Mouse (Mus musculus): ENCODE results near the gene Lsmem1.

Lsmem1 gene

DNA sequence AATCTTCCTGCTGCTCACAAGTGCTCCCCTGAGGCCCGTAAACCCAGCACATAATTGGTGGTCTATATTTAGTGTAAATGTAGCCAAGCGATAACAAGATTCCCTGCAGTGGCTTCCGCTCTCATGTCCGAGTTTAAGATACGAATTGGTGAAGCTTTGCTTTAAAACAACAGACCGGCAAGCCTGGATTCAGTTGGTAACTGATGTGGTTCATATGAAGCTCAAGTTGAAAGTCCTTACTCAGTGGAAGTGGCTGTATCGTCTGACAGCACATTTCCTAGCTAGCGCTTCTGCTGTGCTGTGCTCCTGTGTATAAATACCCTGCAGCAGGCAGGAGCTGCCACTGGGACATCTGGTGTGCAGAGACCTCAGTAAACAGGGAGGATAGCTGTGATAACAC is at the start of gene Lsmem1:
Gene Lsmem1 (minus strand): TSS at position 189 of the 400 bp plus-strand sequence.
- in situ Hi-C loops (cut with MboI, MseI) = no loop called here

DNA sequence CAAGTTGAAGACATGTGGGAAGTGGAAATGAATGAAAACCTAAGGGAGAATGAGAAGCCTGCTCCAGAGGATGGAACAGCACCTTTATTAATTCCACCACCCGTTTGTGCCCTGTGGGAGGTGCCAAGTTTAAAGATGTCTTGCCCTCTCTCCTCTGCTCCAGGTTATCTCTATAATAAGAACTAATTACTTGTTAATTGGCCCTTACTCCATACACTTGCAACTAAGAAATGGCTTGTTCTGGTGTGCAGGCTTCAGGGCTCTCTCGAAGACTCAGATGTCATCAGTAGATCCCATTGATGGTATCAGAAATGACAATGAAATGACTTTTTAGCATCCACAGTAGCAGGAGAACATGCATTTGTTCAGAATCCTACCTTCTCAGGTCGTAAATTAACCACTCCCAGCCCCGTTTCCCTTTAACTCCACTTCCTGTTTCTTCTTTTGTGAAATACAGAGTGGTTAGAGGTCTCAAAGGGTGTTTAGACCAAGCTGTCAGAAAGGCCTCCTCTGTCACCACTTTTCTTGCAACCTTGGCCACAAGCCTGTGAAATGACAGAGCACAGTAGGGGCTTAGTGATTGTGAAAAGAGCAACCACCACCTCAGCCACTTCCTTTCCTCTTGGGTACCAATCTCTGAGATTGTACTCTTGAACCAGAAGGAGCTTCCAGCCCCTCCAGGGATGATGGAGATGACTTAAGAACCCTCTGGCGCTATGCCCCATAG is 49.3 kb upstream of the Lsmem1 start, which contains the start of gene Ifrd1:
Gene Ifrd1 (minus strand): TSS at position 51 of the 727 bp plus-strand sequence.
- in situ Hi-C loops (cut with MboI, MseI) = loop anchor here (10.0 kb wide), 1 partner anchor 196 kb away; the partner anchor contains the start of genes Dock4 and Zfp277

DNA sequence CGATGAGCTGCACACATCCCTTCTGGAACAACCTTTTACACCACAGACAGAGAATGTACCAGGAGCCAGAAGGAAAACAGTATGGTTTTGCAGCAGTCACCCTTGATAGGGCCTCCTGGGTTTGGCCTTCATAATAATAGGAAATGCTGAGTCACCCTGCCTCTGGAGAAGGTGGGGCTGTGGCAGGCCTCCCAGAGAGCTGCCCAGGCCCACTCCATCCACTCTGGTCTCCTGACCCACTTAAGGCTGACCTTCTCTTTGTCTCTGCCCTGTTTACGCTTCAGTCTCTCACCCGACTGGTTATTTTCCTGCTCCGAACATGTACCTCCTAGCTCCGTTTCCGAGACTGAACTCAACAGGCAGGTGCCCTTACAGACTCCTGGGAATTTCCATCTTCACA is 48.7 kb upstream of the Lsmem1 start:
- in situ Hi-C loops (cut with MboI, MseI) = loop anchor here (10.0 kb wide), 1 partner anchor 197 kb away; the partner anchor contains the start of genes Dock4 and Zfp277

DNA sequence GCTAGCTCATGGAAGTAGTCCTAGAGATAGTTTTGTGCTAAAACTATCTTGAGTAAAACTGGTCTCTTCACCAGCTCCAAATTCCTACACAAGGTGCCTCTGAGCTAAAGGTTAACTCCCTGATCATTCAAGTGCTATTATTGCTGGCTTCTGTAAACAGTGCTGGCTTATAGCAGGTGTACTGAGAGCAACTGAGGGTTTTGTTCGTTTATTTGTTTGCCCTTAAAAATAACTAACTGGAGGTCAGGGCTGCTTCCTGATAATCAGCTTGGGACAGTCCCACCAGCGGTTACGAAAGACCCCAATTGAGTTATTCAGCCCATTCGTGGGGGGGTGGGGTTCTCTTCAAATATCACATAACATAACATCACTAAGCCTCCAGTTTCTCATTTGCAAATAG is 48.1 kb upstream of the Lsmem1 start:
- in situ Hi-C loops (cut with MboI, MseI) = loop anchor here (10.0 kb wide), 1 partner anchor 197 kb away; the partner anchor contains the start of genes Dock4 and Zfp277

DNA sequence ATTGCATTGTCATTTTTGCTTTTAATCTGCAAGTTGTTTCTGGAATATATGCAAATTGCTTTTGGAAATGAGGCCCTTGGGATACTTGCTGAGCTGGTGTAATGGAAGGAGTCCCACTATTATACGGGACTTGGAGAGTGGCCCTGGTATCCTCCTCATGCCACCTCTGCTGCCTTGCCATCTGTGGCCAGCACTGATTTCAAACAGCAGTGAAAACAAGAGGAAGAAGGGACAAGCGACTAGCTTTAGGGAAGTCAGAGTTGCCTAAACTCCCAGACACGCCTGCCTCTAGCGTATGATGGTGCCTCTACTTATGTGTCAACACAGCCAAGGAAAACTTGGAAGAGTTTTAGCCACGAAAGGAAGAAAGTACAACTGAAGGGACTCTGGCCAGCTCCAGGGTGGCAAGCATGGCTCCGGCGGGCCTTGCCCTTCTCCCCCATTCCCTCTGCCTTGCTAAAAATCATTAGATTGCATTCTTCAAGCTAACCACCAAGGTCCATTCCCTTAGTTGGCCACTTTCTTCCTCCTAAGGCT is 46.2 kb upstream of the Lsmem1 start:
- in situ Hi-C loops (cut with MboI, MseI) = loop anchor here (10.0 kb wide), 1 partner anchor 199 kb away; the partner anchor contains the start of genes Dock4 and Zfp277

DNA sequence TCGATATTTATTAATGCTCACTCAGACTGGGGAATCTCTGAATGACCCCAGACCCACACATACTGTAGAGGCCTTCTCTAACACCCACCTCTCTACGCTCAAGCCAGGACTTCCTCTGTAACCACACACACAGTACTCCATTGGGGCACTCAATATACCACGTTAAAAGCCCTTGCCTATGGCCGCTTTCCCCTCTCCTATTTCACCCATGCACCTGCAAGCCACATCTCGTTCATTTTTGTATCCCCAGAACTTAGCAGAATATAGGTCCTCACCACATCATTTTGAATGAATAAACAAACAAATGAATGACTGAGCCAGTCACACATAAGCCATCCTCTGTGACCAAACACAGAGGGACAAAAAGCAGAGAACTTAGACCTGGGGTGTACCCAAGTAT is 45.6 kb upstream of the Lsmem1 start:
- in situ Hi-C loops (cut with MboI, MseI) = loop anchor here (10.0 kb wide), 1 partner anchor 200 kb away; the partner anchor contains the start of genes Dock4 and Zfp277

DNA sequence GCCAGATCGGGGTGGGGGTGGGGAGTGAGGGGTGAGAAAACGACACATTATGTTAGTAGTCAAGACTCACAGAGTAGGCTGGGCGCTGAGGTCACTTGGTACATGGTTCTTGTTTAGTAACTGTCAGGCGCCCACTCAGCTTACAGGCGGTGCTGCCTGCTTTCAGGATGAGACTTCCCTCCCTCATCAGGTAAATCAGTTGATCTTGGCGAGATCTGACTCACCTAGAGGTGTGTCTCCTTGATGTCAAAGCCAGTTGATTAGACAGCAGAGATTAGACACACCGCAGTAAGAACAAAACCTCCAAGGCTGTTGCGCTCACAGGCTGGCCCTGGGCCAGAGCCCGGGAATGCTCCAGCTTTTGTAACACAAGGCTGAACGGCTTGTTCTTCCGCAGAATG is 44.5 kb upstream of the Lsmem1 start:
- in situ Hi-C loops (cut with MboI, MseI) = loop anchor here (10.0 kb wide), 1 partner anchor 201 kb away; the partner anchor contains the start of genes Dock4 and Zfp277

DNA sequence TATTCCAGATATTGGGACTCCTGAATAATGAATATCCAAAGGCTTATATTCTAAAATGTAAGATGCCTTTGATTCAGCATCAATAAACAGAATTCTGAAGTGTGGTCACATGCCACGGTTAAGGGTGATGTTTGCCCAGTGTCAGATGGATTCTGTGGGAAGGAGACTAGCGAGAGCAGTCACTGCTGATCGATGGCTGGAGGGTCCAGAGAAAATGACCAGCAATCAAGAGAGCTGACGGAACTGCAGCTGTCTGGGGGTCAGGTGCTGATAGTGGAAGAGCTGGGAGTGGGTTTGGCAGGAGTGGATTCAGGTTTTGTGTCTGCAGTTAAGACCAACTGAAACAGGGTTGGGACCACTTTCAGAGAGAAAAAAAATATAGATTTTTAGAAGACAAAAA is 44.0 kb upstream of the Lsmem1 start:
- in situ Hi-C loops (cut with MboI, MseI) = loop anchor here (10.0 kb wide), 1 partner anchor 202 kb away; the partner anchor contains the start of genes Dock4 and Zfp277

DNA sequence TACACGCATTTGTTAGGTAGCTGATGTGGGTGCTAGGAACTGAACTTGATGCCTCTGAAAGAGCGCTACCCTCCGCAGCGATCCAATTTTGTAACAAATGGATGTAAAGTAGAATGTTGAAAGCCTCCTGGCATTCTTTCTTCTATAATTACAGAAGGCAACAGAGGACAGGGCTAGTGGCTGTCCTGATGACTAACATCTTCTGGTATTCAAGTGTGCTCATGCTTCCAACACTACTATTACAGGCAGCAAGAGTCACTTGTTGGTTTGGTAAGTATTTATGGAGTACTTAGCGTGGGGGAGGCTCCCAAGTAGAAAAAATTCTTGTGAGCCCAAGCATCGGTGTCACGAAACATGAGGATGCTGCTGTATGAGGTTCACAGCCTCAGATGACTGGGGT is 39.9 kb upstream of the Lsmem1 start:
- in situ Hi-C loops (cut with MboI, MseI) = no loop called here

DNA sequence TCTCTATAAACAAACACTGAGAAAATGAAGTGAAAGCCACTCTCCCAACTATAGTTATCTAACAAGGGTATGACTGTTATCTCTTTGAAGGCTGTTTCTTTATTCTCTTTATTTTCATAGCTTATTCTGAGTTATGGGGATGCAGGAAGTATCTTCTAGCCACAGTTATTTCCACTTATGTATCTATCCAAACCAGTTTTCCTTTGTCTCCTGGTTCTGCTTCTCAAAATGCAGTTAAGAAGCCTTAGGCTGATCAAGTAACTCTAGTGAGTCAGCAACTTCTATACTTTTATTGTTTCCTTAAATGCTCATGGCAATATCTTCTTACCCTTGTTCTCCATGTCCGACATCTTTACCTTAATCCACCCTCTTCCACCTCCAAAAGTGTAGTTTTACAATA is 32.9 kb upstream of the Lsmem1 start:
- in situ Hi-C loops (cut with MboI, MseI) = no loop called here

DNA sequence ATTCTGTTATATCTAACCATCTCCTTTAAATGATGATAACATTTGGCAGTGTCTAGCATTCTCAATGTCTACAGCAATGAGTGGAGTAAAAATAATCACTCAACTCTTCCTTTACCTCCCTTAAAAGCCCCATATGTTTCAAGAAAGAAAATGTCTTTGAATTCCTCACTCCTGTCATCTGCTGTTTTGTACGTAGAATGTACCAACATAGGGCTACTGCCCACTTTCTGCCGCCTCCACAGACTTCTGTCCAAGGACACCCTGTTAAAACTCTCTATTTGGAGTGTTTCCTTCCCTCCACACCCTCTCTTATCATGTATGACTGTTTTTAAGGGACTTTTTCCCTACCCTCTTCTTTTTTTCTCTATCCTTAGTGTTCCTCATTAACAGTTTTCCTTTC is 32.3 kb upstream of the Lsmem1 start:
- in situ Hi-C loops (cut with MboI, MseI) = no loop called here

DNA sequence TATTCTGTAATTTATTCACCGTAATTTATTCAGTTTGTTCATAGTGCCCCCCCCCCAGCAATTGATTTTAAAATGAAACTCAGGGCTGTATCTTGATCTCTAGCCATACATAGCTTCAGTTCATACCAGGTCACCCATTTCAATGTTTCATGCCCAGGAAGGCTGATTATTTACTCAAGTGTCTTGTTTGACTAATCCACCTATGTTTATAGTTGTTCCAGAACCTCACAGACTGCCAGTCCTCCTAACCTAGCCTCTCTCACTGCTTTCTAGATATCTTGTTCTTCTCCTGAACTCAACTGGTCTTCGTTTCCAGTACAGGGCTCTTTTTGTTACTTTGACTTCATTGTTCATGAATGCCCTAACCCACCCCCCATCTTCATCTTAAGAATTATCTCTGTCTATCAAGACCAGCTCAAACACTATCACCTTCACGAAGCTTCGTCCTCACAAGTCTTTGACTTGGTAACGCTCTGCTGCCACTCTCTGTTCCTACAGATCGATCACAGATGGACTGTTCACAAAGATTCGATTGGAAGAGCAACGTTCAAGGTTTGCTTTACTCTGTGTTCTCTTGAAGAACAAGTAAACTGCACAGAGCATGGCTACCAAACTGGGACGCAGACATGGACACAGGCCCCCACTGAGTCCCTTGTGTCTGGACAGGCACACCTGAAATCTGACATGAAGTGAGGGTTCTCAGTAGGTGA is 25.0 kb upstream of the Lsmem1 start:
- in situ Hi-C loops (cut with MboI, MseI) = no loop called here

DNA sequence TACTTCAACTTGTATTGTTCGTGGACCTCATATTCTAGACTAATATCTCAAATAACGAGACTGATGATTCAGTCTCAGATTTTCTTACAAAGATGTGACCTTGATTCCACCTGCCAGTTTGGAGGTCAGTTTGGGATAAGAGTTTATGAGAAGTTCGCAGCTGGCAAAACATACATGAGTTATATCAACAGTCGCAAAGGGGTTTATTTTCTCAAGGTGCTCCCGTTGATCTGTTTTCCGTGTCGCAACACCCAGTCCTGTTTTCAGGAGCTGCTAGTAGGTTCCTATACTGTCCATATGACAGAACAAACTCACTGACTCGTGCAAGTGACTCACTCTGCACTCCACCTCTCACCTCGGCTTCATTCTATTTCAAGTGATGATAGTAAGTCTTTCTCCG is 24.4 kb upstream of the Lsmem1 start:
- in situ Hi-C loops (cut with MboI, MseI) = no loop called here

DNA sequence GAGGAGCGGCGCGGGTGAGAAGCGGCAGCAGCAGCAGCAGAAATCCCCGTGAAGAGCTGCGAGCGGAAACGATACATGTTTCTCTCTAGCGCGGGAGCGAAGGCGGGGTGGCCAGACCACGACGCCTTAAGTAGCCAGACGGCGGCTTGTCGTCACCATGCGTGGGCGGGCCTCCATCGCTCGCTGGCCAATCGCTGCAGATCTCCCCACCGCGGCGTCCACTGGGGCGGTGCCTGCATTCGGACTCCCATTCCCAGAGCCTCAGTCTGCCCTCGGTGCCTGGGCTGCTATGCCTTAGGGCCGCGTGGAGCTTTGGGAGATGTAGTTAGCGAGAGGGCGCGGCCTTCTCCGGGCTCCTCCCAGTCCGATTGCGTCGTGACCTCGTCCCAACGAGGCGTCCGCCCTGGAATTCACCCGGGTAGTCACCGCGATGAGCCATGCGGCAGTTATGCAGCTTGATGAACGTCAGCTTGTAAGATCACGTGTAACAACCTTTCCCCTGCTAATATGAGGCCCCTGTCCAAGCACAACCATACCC is 23.9 kb upstream of the Lsmem1 start:
- in situ Hi-C loops (cut with MboI, MseI) = no loop called here

DNA sequence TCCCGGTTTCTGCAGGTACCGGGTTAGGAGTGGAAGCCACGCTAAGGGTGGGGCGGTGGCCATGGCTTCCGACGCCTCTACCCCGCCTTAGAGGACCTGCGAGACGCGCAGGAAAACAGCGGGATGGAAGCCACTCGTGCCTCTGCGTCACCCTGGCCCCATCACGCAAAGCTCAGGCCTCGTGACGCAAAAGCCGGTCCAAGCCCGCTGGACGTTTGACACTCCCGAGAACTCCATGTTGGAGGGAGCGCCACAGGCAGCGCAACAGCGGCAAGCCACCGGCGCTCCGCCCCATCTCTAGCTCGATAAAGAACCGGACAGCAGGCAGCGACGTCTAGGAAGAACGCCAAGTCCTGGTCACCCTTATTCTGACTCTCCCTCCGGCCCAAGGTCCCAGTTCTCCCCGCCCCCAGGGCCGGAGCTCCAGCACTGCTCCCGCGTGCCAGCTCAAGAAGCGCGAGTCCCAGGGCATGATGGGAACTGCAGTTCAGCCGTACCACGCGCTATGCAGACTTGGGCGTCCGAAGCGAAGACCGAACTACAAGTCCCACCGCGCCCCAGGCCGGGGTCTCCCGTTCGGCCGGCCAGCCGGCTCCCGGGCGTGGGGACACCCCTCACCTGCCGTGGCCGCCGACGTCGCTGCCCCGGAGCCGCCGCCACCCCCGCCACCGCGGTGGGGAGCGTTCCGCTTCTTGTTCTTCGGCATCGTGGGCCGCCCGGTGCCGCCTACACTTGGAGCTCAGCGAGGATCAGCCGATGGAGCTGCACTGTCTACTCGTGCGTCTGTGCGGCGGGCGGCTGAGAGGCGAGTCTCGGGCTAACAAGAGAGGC is 23.2 kb upstream of the Lsmem1 start:
- in situ Hi-C loops (cut with MboI, MseI) = no loop called here

DNA sequence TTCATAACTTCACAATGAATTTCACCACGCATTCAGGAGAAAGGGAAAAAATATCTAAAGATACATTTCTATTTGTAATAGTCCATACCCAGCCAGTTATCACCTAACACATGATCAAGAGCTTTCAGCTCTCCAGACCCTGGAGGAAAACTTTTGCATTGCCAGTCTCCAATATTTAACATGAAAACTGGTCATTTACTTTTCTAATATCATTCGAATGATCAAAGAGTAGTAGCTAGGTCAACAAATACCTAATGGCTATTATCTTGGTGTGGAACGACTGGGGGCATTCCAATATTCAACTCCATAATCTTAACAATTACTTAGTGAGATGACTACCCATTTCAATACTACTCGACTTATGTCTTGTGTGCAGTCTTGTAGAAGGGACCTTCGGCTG is 22.3 kb upstream of the Lsmem1 start:
- in situ Hi-C loops (cut with MboI, MseI) = no loop called here

DNA sequence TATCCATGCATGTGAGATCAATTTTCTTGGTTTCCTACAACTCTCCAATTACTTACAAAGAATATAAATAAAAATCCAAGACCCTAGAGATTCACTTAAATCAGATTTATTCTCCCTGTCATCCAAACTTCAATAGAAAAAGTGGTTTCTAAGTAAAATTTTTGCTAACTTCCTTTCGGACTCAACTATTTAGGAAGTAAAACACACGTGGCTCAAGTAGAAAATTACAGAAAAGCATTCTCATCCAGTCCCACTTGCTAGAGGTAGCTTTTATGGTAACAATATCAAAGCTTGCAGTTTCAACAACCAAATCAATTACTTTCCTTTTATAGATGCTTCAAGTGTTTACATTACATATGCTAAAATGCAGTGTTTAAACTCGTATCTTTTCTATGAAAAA is 21.6 kb upstream of the Lsmem1 start:
- in situ Hi-C loops (cut with MboI, MseI) = no loop called here

DNA sequence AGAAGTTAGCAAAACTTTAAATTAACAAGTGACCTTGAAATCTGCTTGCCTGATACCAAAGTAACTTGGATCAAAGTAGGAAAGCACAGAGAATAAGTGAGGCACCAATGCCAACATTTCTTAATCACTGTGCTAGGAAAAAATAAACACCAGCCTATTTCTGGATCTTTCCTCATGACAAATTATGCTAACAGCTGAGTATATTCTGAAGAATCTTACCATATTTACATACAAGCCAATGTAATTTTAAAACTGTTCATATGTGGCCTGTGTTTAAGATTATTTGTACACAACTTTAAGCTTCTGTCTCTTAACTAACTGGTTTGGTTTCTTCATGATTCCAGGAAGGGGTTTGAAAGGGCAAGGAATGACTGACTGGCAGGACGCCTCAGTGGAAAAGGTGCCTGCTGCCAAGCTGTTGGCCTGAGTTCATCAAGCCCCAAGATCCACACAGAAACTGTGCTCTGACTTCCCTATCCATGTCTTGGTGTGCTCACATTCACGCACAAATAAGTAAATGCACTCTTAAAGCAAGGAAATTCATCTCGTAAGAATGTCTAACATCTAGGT is 20.8 kb upstream of the Lsmem1 start:
- in situ Hi-C loops (cut with MboI, MseI) = no loop called here

DNA sequence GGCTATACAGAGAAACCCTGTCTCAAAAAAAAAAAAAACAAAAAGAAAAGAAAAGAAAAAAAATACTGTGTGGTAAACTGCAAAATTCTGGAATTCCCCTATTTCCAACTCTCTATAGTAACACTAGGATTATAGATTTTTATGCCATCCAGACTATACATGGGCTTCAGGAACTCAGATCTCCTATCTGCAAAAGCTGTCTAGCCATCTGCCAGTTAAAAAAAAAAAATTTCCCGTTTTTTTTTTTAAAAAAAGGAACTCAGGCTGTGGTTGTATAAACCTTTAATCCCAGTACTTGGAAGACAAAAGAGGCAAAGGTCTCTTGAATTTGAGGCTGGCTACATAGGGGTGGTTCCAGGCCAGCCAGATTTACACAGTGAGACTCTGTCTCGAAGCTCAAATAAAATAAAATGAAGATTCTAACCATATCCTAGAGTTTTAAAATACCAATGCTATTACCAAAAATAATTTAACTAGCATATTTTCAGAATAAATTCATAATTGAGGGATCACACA is 19.2 kb upstream of the Lsmem1 start:
- in situ Hi-C loops (cut with MboI, MseI) = no loop called here

DNA sequence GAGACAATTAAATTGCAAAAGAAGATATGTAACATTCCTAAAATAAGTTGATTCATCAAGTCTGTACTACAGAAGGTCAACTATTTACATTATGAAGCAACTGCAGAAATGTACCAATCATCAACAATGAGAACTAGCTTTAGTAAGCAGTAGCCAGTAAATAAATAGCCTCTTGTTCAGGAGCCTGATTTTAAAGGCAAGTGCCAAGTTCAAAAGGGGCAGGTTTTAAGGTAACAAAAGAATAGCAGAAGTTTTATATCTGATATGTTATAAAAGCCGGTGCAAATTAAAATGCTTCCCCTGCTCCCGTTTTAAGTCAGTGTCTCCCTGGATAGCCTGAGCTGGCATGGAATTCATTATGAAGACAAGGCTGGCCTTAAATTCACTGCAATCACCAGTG is 18.5 kb upstream of the Lsmem1 start:
- in situ Hi-C loops (cut with MboI, MseI) = no loop called here

Measured in T-helper 1 cell (primary cell).